Mouse (Mus musculus) 416B (cell line): ENCODE results near the gene Resp18.
A peak's percentile ranks its signal among the peaks of the same experiment; 100 is the strongest.
"Not testable (repeated sequence)": the region's sequence is repeated elsewhere in the genome, so short reads cannot be mapped to it uniquely, and the experiment has no call there.

ENCODE experiments used
- DNase-seq: peaks from one replicate; pipeline ENCODE4 v3.0.0; 2011; ENCODE audit warnings: low read depth

The Resp18 gene

DNA sequence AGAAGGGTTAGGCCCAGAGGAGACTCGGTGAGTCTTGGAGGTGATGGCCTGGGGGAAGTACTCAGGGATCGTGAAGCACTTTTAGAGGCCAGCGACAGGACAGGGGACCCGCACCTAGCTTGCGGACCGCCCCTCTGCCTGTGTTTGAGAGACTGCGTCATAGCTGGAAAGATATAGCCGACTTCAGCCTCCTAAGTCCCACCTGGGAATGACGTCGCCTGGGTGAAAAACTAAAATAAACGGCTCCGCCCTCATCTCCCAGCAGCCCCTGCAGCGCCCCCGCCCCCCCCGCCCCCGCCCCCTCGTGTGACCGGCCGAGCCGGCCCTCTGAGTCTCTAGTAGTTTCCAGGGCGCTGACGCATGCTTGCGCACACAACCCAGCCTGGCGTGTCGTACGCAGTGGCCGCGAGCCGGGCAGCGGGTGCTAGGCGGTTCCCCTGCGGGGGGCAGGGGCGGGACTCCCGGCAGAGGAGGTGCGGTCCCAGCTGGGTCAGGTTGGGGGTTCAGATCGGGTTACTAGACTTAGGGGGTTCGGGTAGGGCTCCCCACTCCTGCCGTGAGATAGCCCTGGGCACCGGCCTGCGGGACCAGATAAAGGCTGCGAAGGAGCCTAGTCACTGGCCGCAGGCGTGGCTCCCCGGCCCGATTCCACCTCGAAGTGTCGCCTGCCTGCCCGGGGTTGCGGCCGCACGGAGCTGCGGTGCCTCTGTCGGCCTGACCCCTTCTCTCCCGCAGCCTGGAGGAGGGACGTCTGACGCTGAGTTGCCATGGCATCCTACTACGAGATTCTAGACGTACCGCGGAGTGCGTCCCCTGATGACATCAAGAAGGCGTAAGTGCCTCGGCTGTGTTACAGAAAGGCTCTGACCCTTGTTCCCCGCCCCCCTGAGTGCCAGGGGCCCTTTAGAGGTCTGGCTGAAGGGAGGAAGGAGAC, 41.8 kb downstream of the Resp18 start, which contains the start of gene Dnajb2:
Gene Dnajb2, plus strand, starts transcription at position 290 of the 934 bp plus-strand sequence.
- DNase-seq = peak; percentile 89

- DNase-seq = peak; percentile 91
Observed at GRCm38 (mm10) chr1:75234606-75235005, 43.6 kb downstream of the Resp18 start.

DNA sequence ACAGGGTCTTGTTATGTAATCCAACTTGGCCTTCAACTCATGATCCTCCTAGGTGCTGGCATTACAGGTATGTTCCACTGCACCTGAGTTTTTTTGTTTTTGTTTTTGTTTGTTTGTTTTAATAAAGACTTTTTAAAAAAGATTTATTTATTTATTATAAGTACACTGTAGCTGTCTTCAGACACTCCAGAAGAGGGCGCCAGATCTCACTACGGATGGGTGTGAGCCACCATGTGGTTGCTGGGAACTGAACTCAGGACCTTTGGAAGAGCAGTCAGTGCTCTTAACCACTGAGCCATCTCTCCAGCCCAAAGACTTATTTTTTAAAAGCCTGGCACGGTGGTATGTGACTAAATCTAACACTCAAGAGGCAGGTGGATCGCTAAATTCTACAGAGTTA, 45.7 kb downstream of the Resp18 start:
- not testable (repeated sequence) for DNase-seq

- DNase-seq = no peak
Observed at GRCm38 (mm10) chr1:75231664-75232152, 46.5 kb downstream of the Resp18 start, which contains the start of gene A630095N17Rik. TSS of gene A630095N17Rik (minus strand) at chr1:75232102.

DNA sequence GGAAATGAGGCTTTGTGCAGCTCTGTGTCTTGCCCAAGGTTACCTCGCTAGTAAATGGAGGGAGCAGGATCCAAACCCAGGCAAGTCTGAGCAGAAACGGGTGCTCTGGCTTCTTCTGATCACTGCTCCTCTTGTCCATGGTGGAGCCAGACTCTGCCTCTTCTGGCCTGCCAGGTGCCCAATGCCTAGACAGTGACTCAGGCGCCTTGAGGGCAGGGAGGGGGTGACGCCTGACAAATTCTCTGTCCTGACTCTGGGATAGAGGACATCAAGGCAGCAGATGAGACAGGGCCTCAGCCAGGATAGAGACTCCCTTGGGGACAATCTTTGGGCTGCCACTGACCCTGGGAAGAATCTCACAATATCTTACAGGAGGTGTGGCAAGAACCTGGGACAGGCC, 47.0 kb downstream of the Resp18 start:
- no peak for DNase-seq

- peak; percentile 76 for DNase-seq
Observed at GRCm38 (mm10) chr1:75230335-75230994, 47.8 kb downstream of the Resp18 start.

DNA sequence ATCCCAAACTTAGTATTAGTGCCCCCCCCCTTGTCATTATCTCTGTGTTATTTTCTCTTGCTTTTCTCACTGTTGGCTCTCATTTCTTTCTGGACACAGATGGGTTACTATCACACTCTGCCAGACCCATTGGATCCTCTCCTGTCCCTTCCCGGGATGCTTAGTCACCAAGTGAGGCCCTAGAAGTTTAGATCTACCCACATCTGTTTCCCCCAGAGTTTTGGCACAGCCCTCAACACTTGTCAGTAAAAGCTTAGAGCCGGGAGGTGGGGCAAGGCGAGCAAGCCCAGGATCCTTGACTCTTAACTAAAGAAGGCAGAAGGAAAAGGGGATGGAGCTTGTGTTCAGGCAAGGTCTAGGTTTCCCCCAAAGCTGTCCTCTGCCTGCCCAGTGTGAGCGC, 49.1 kb downstream of the Resp18 start:
- DNase-seq = peak; percentile 89

- no peak for DNase-seq
Observed at GRCm38 (mm10) chr1:75227653-75228052, 50.6 kb downstream of the Resp18 start.

DNA sequence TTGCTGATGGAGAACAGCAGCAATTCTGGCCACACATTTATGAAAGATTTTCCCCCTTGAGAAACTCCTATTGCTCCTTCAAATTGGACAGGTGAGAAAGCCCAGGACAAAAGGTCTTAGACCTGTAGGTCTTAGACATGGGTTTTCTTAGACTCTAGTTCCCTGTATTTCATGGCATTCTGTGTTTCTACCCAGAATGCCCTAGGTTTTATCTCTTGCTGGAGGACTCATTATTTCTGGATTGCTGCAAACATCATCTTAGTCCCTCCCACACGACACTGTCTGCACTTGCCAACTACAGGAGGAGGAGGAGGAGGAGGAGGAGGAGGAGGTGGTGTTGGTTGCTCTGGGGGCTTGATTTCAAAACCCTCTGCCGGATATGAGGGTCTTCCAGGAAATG, 52.1 kb downstream of the Resp18 start:
- no peak for DNase-seq

DNA sequence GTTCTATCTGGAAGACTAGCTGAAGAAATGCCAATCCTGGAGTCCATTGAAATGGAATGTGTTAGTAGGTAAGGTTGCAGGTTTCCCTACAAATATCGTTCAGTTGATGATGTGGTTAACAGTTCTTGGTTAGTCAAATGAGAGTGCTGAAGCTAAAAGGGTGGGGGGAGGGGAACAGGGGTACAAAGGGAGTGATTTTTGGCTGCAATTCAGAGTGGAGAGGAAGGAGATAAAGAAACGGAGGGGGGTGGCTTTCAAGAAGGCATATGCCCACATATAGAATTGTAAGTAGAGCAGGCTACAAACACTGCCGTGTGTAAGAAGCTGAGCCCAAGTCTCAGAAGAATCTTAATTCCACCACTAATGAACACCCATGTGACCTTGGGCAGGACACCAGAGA, 52.7 kb downstream of the Resp18 start:
- DNase-seq = no peak

DNA sequence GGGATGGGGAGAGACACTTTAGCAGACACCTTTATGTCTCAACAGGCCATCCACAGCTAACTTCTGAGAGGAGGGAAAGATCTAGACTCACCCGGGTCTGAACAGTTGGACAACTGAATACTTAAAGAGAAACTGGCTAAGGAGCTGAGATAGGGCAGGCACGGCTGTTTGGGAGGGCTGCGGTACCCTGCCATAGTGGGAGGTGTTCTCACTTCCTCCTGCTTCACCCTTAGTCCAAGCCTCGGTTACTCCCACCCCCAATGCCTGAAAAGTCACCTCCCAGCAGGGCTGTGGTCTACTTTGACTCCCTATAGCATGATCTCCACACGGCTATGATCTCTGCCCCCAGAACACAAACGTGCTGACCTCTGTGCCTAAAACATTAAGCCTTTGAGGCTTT, 54.7 kb downstream of the Resp18 start:
- DNase-seq = no peak

- no peak for DNase-seq
Observed at GRCm38 (mm10) chr1:75222926-75223325, 55.3 kb downstream of the Resp18 start.
